Comparison of ENCODE assay signal across 28 mouse cellular contexts in genomic region chr2:165258321-165258720, GRCm38 (mm10). TPM values are rescaled to one million over a fixed set of nuclear protein-coding genes. Genes with fewer than 3 reads are reported as not detected.
"Had no signal": no experiment of that assay in that cellular context is flagged by ENCODE, and none has a peak within 500 bp of the region (broad histone marks: within the 10 kb centered on the region; RNA-seq: fewer than 3 reads in every experiment).

No protein-coding gene starts in this region.

- H3K4me1 ChIP-seq: heart, embryonic 13.5 days; heart, embryonic 15.5 days; limb, embryonic 13.5 days; limb, embryonic 15.5 days; liver, embryonic 12.5 days had no signal

- H3K27ac ChIP-seq: heart, adult 2 months; heart, embryonic 13.5 days; heart, embryonic 15.5 days; hindbrain, embryonic 12.5 days; hindbrain, embryonic 15.5 days; hindbrain, postnatal 0 days; kidney, embryonic 15.5 days; kidney, postnatal 0 days; limb, embryonic 13.5 days; limb, embryonic 15.5 days; liver, embryonic 12.5 days had no signal

- ATAC-seq: hindbrain, postnatal 0 days; intestine, embryonic 16.5 days; liver, embryonic 12.5 days had no signal

- H3K9me3 ChIP-seq: heart, embryonic 13.5 days; heart, embryonic 15.5 days; hindbrain, embryonic 12.5 days; hindbrain, embryonic 15.5 days; kidney, embryonic 15.5 days; limb, embryonic 13.5 days; limb, embryonic 15.5 days; liver, embryonic 12.5 days had no signal

- H3K4me2 ChIP-seq: heart, embryonic 11.5 days; heart, embryonic 13.5 days; heart, embryonic 15.5 days; hindbrain, embryonic 12.5 days; hindbrain, embryonic 15.5 days; kidney, embryonic 15.5 days; limb, embryonic 13.5 days; limb, embryonic 15.5 days; liver, embryonic 12.5 days had no signal

- DNase-seq: gastrocnemius, postnatal 14 days; gastrocnemius, postnatal 36 days; heart, adult 11 months; heart, adult 2 months; heart, postnatal 14 days; heart, postnatal 36 days; kidney, adult 11 months; kidney, adult 2 months; kidney, adult 9 months; kidney, postnatal 14 days; kidney, postnatal 36 days; layer of hippocampus, adult 9-11 months; layer of hippocampus, postnatal 36 days; left cerebral cortex, postnatal 4 days had no signal

- H3K9ac ChIP-seq: heart, embryonic 13.5 days; heart, embryonic 15.5 days; hindbrain, embryonic 12.5 days; hindbrain, embryonic 15.5 days; kidney, embryonic 15.5 days; limb, embryonic 13.5 days; limb, embryonic 15.5 days; liver, embryonic 12.5 days had no signal

- H3K4me3 ChIP-seq: heart, adult 2 months; heart, embryonic 13.5 days; heart, embryonic 15.5 days; hindbrain, embryonic 12.5 days; hindbrain, embryonic 15.5 days; kidney, embryonic 15.5 days; limb, embryonic 13.5 days; limb, embryonic 15.5 days; liver, embryonic 12.5 days had no signal

- H3K36me3 ChIP-seq: heart, embryonic 13.5 days; heart, embryonic 15.5 days; hindbrain, embryonic 12.5 days; hindbrain, embryonic 15.5 days; kidney, embryonic 15.5 days; limb, embryonic 13.5 days; limb, embryonic 15.5 days; liver, embryonic 12.5 days had no signal

RNA-seq across cellular contexts. Expression of gene Cdh22, which starts 23.7 kb away (rescaled TPM):
- polyA plus RNA-seq: gonadal fat pad, adult 2 months; liver, adult 2 months had no signal
